In the genomic region with DNA sequence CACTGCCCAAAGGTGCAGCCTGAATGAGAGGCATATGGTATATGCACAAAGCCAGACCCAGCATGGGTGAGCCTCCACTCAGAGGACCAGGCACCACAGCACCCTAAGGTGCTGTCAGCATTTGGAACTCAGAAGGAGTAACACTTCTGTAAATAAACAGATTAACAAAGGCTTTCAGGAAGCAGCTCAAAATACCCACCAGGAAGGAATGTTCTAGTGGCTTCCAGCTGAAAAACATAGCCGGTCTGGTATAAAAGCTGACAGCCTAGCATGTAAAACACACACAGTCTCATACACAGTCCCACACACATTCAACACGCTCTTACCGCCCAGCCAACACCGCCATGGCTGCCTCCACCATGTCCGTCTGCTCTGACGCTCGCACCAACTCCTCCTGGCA, we compare ENCODE assay signal across 24 mouse cellular contexts. TPM values are rescaled to one million over a fixed set of nuclear protein-coding genes. Genes with fewer than 3 reads are reported as not detected.
"Had no signal": no experiment of that assay in that cellular context is flagged by ENCODE, and none has a peak within 500 bp of the region (broad histone marks: within the 10 kb centered on the region; RNA-seq: fewer than 3 reads in every experiment).

A gene (plus strand): TSS at position 301 of the 400 bp plus-strand sequence.

- H3K9me3 ChIP-seq: neural tube, embryonic 13.5 days; neural tube, embryonic 15.5 days; stomach, embryonic 15.5 days had no signal

- H3K36me3 ChIP-seq: neural tube, embryonic 13.5 days; neural tube, embryonic 15.5 days; stomach, embryonic 15.5 days had no signal

- DNase-seq: retina, postnatal 1 day; right cerebral cortex, adult 18-20 months; right cerebral cortex, postnatal 14 days; right cerebral cortex, postnatal 25 days; right cerebral cortex, postnatal 4 days; spleen, adult 18-20 months; thymus, adult 18-20 months; thymus, adult 2 months; thymus, postnatal 14 days; thymus, postnatal 25 days; thymus, postnatal 36 days; thymus, postnatal 4 days had no signal

- H3K4me2 ChIP-seq: neural tube, embryonic 13.5 days; neural tube, embryonic 15.5 days; stomach, embryonic 15.5 days had no signal

- H3K9ac ChIP-seq: neural tube, embryonic 13.5 days; neural tube, embryonic 15.5 days; stomach, embryonic 15.5 days had no signal

- H3K4me3 ChIP-seq: neural tube, embryonic 13.5 days; neural tube, embryonic 15.5 days; stomach, embryonic 15.5 days had no signal

- H3K4me1 ChIP-seq: neural tube, embryonic 15.5 days; stomach, embryonic 15.5 days had no signal

- H3K27ac ChIP-seq: neural tube, embryonic 13.5 days; neural tube, embryonic 15.5 days; stomach, embryonic 15.5 days; stomach, postnatal 0 days had no signal

- H3K27me3 ChIP-seq: neural tube, embryonic 13.5 days; neural tube, embryonic 15.5 days; stomach, embryonic 15.5 days had no signal

RNA-seq across cellular contexts. Expression of the gene that starts here (rescaled TPM):
- polyA plus RNA-seq: neural tube, embryonic 13.5 days; neural tube, embryonic 14.5 days; neural tube, embryonic 15.5 days; small intestine, adult 2 months; spleen, adult 2 months; stomach, embryonic 14.5 days; stomach, embryonic 15.5 days; stomach, embryonic 16.5 days; stomach, postnatal 0 days; testis, adult 2 months; thymus, postnatal 0 days; urinary bladder, adult 2 months had no signal
